Mouse (Mus musculus) forebrain, embryonic 11.5 days (tissue): Measurements from ENCODE around the gene Plk3. TPM values are rescaled to one million over a fixed set of nuclear protein-coding genes. Genes with fewer than 3 reads are reported as not detected.

Source experiments
- ATAC-seq: fragments of 200-750 bp; cut with Nextera tagmentation; replicated peaks from 2 replicates; pipeline ENCODE4 v1.8.0; 2017; ENCODE audit warnings: moderate TSS enrichment; ENCODE audit not compliant: low FRiP score
- DNase-seq: peaks from one replicate; pipeline ENCODE4 v3.0.0-alpha.2; 2017; ENCODE audit warnings: low spot score
- H3K27ac ChIP-seq: fragments of 300-500 bp; sonication (generic); 2 replicates; pipeline ENCODE4 v1.5.1; 2014; ENCODE audit warnings: low read depth, low read length
- H3K27me3 ChIP-seq: fragments of 300-500 bp; sonication (generic); 2 replicates; pipeline ENCODE4 v1.6.1; 2014; ENCODE audit warnings: mild to moderate bottlenecking, low read length, mixed read lengths; ENCODE audit not compliant: control insufficient read depth, insufficient read depth
- H3K36me3 ChIP-seq: fragments of 300-500 bp; sonication (generic); 2 replicates; pipeline ENCODE4 v1.6.1; 2014; ENCODE audit warnings: mild to moderate bottlenecking, low read length, moderate library complexity, mixed read lengths; ENCODE audit not compliant: control insufficient read depth, insufficient read depth
- H3K4me1 ChIP-seq: fragments of 300-500 bp; sonication (generic); replicated peaks from 2 replicates; pipeline ENCODE4 v1.6.1; 2014; ENCODE audit warnings: low read length, mixed read lengths; ENCODE audit not compliant: control insufficient read depth, insufficient read depth
- H3K4me2 ChIP-seq: fragments of 300-500 bp; sonication (generic); 2 replicates; pipeline ENCODE4 v1.6.1; 2014; ENCODE audit warnings: low read depth, mild to moderate bottlenecking, low read length, moderate library complexity, mixed read lengths; ENCODE audit not compliant: severe bottlenecking
- H3K4me3 ChIP-seq: fragments of 300-500 bp; sonication (generic); 2 replicates; pipeline ENCODE4 v1.5.1; 2014; ENCODE audit warnings: low read depth, low read length
- H3K9ac ChIP-seq: fragments of 300-500 bp; sonication (generic); 2 replicates; pipeline ENCODE4 v1.6.1; 2014; ENCODE audit warnings: low read length
- H3K9me3 ChIP-seq: fragments of 300-500 bp; sonication (generic); 2 replicates; pipeline ENCODE4 v1.6.1; 2016; ENCODE audit warnings: low read length, mixed read lengths; ENCODE audit not compliant: control insufficient read depth
- WGBS: fragments of 180-500 bp; shearing (Covaris S2); extraction: QIAGEN DNeasy Blood & Tissue Kit; methylation state at CpG from one replicate; pipeline ENCODE4 v1.1.7; 2014; 5-methylcytosine and 5-hydroxymethylcytosine counted together
- polyA plus RNA-seq: library from polyadenylated mRNA; unstranded; fragments of >200 nt; fragmentation: Nextera tagmentation; extraction: Ambion mirVana; gene quantifications from 2 replicates; pipeline ENCODE4 v1.2.1, GENCODE M21; 2014

Gene Plk3
- polyA plus RNA-seq, 1 experiment from 2014 or later: 16.0 TPM

GRCm38 (mm10) chr4:117131890-117132793 lies 1.6 kb downstream of the Plk3 start:
- Histone ChIP-seq H3K36me3 (peaks cover 3% of the 10 kb centered on the region; the same call in 1 of the 2 replicates), H3K4me1 (peaks cover 18% of the 10 kb centered on the region), H3K27me3 (peaks cover 3% of the 10 kb centered on the region), H3K9ac (peak overlapping the region; percentile 80), H3K4me2 (peak overlapping the region; percentile 95), H3K27ac (peak overlapping the region; percentile 41), H3K9me3 (no peaks in the 10 kb centered on the region), H3K4me3 (peak overlapping the region; percentile 83)
- peak; percentile 83 for DNase-seq
- WGBS: 5% methylated on average over 7 of the region's 7 CpGs
- ATAC-seq: peak; percentile 69

- Histone ChIP-seq H3K9ac (no peak overlapping the region), H3K4me2 (no peak overlapping the region), H3K27ac (no peak overlapping the region), H3K4me1 (peaks cover 19% of the 10 kb centered on the region), H3K27me3 (peaks cover 3% of the 10 kb centered on the region), H3K9me3 (no peaks in the 10 kb centered on the region), H3K4me3 (no peak overlapping the region), H3K36me3 (peaks cover 3% of the 10 kb centered on the region; the same call in 1 of the 2 replicates)
- ATAC-seq (no peak), DNase-seq (no peak)
- 55% methylated on average over 6 of the region's 6 CpGs for WGBS
Measured at GRCm38 (mm10) chr4:117131198-117131597, 2.6 kb downstream of the Plk3 start.

GRCm38 (mm10) chr4:117130790-117131189 lies 3.0 kb downstream of the Plk3 start:
- peaks cover 3% of the 10 kb centered on the region for H3K27me3 ChIP-seq
- peaks cover 3% of the 10 kb centered on the region; the same call in 1 of the 2 replicates for H3K36me3 ChIP-seq
- ATAC-seq: no peak
- DNase-seq: no peak
- WGBS: 30% methylated on average over 6 of the region's 6 CpGs
- no peak overlapping the region for H3K9ac ChIP-seq
- H3K9me3 ChIP-seq: no peaks in the 10 kb centered on the region
- no peak overlapping the region for H3K4me3 ChIP-seq
- H3K4me1 ChIP-seq: peaks cover 23% of the 10 kb centered on the region
- H3K4me2 ChIP-seq: no peak overlapping the region
- no peak overlapping the region for H3K27ac ChIP-seq

- H3K4me1 ChIP-seq: peaks cover 28% of the 10 kb centered on the region
- no peak for DNase-seq
Measured at GRCm38 (mm10) chr4:117127991-117128686, 5.6 kb downstream of the Plk3 start.

GRCm38 (mm10) chr4:117126675-117127290 lies 7.0 kb downstream of the Plk3 start, which contains the start of gene Tctex1d4:
Gene Tctex1d4 (plus strand): TSS chr4:117126794.
- H3K9me3 ChIP-seq: no peaks in the 10 kb centered on the region
- H3K27me3 ChIP-seq: no peaks in the 10 kb centered on the region
- H3K4me2 ChIP-seq: 0 out of 2 replicates have a peak within 1 kb of the TSS, but pooled peaks have one; percentile 0
- H3K9ac ChIP-seq: peak within 1 kb of the TSS; percentile 41
- no peak for DNase-seq
- H3K4me3 ChIP-seq: no peak within 1 kb of the TSS
- peaks cover 3% of the 10 kb centered on the region; the same call in 1 of the 2 replicates for H3K36me3 ChIP-seq
- ATAC-seq: no peak
- H3K27ac ChIP-seq: peak within 1 kb of the TSS; percentile 33; the same call in 1 of the 2 replicates
- peaks cover 16% of the 10 kb centered on the region for H3K4me1 ChIP-seq
- 89% methylated on average over 9 of the region's 9 CpGs for WGBS

More at GRCm38 (mm10) chr4:117127991-117128686, 5.6 kb downstream of the Plk3 start:
- H3K27me3 ChIP-seq: peaks cover 3% of the 10 kb centered on the region
- H3K27ac ChIP-seq: no peak overlapping the region
- no peaks in the 10 kb centered on the region for H3K9me3 ChIP-seq
- WGBS: 90% methylated on average over 33 of the region's 33 CpGs
- no peak overlapping the region for H3K4me3 ChIP-seq
- H3K36me3 ChIP-seq: peaks cover 3% of the 10 kb centered on the region; the same call in 1 of the 2 replicates
- no peak for ATAC-seq
- no peak overlapping the region for H3K9ac ChIP-seq
- H3K4me2 ChIP-seq: no peak overlapping the region

GRCm38 (mm10) chr4:117125910-117126674 lies 7.7 kb downstream of the Plk3 start:
- WGBS: 53% methylated on average over 15 of the region's 15 CpGs
- ATAC-seq: no peak

GRCm38 (mm10) chr4:117125348-117125909 lies 8.3 kb downstream of the Plk3 start, which contains the start of gene Btbd19:
Gene Btbd19 (minus strand): TSS chr4:117125725.
- peaks cover 18% of the 10 kb centered on the region for H3K4me1 ChIP-seq
- H3K9me3 ChIP-seq: no peaks in the 10 kb centered on the region
- peak; percentile 23; the same call in 1 of the 2 replicates for ATAC-seq
- H3K4me2 ChIP-seq: 0 out of 2 replicates have a peak within 1 kb of the TSS, but pooled peaks have one; percentile 0
- peaks cover 3% of the 10 kb centered on the region; the same call in 1 of the 2 replicates for H3K36me3 ChIP-seq
- H3K27me3 ChIP-seq: no peaks in the 10 kb centered on the region
- H3K4me3 ChIP-seq: no peak within 1 kb of the TSS
- H3K27ac ChIP-seq: peak within 1 kb of the TSS; percentile 33; the same call in 1 of the 2 replicates
- WGBS: 36% methylated on average over 8 of the region's 8 CpGs
- no peak for DNase-seq
- H3K9ac ChIP-seq: peak within 1 kb of the TSS; percentile 41

More at GRCm38 (mm10) chr4:117125910-117126674, 7.7 kb downstream of the Plk3 start:
- Histone ChIP-seq H3K36me3 (peaks cover 3% of the 10 kb centered on the region; the same call in 1 of the 2 replicates), H3K9ac (peak overlapping the region; percentile 41), H3K9me3 (no peaks in the 10 kb centered on the region), H3K4me2 (no peak overlapping the region), H3K4me1 (peaks cover 17% of the 10 kb centered on the region), H3K27me3 (no peaks in the 10 kb centered on the region), H3K4me3 (no peak overlapping the region), H3K27ac (peak overlapping the region; percentile 33; the same call in 1 of the 2 replicates)
- no peak for DNase-seq
